Mouse (Mus musculus): ENCODE data around the gene Lrp8.

Lrp8 gene

DNA sequence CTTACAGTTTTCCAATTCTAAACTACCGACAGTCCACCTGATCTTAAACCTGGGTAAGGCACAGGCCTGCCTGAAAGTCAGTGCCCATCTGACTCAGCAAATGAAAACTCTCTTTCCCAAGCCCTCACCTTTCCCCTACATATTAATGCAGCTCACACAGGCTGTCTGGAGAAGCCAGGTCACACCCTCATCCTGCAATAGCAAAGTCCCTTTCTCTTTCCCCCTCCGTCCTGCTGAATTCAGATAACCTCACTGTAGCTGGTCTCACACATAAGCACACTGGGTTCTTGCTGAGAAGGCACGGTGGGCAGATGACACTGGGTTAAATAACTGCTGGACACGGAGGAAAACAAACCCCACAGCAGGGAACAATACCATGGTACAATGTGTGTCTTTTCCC, 119.9 kb downstream of the Lrp8 start:
- no peak for DNase-seq (ENCODE audit: low spot score)

DNA sequence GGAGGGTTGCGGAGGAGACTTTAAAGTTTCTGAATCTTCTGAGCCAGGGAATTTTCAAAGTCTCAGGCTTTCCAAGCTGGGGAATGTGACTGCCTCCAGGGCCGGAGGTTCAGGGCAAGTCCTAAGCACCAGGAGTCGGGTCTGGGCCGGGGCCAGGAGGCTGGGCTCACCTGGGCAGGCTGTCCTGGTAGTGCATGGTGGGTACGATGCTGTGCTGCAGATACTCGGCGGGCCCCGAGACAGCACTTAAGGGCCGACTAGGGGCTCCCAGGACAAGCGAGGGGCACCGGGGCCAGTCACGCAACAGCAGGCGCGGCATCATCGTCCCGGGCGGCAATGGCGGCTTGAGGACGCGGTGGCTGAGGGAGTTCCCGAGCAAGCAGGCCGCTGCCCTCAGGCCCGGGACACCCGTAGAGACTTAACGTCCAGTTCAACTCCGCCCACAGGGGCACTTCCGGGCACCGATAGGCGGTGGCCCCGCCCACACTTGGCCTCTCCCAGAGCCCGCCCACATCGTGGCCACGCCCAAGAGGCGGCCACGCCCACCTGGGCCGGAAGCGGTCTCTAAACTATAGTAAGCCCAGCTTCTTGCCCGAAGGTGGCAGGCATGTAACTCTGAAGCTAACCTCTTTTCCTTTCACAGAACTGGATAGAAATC, 121.2 kb downstream of the Lrp8 start, which contains the start of gene Cpt2:
Gene Cpt2 (minus strand): TSS at position 466 of the 658 bp plus-strand sequence.
- DNase-seq (ENCODE audit: low spot score) = peak; percentile 92

DNA sequence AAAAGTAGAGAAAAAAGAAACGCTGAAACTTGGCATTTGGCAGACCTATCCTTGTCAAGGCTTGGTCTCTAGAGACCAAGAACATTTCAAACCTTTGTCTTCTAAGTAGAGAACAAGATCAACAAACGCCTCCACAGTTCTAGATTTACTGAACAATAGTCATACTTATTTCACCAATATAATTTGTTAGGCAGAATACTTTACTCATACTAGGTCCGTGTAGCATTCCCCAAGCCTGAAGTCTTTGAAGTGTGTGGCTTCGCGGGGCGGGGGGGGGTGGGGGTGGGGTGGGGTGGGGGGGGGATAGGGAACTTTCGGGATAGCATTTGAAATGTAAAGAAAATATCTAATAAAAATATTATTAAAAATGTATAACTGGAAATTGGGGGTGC, 121.7 kb downstream of the Lrp8 start:
- DNase-seq (ENCODE audit: low spot score) = no peak

All from ovary, adult 18-20 months (tissue).